Mouse (Mus musculus) liver, postnatal 0 days (tissue): Measurements from ENCODE around the gene Zfp654. TPM values are rescaled to one million over a fixed set of nuclear protein-coding genes. Genes with fewer than 3 reads are reported as not detected.

ENCODE experiments used
- ATAC-seq: fragments of 200-750 bp; cut with Nextera tagmentation; 2 replicates; pipeline ENCODE4 v1.8.0; 2017; ENCODE audit warnings: mild to moderate bottlenecking, moderate library complexity
- DNase-seq: peaks from one replicate; pipeline ENCODE4 v3.0.0-alpha.2; 2016
- H3K27ac ChIP-seq: fragments of 300-500 bp; sonication (generic); 2 replicates; pipeline ENCODE4 v1.5.1; 2014; ENCODE audit warnings: antibody characterized with exemption, moderate library complexity, mild to moderate bottlenecking, low read depth
- H3K27me3 ChIP-seq: fragments of 300-500 bp; sonication (generic); 2 replicates; pipeline ENCODE4 v1.6.1; 2014; ENCODE audit warnings: low read length, control low read depth, mixed read lengths; ENCODE audit not compliant: insufficient read depth
- H3K36me3 ChIP-seq: fragments of 300-500 bp; sonication (generic); replicated peaks from 2 replicates; pipeline ENCODE4 v1.6.1; 2014; ENCODE audit warnings: mild to moderate bottlenecking, control low read depth, low read length, moderate library complexity, mixed read lengths; ENCODE audit not compliant: insufficient read depth
- H3K4me1 ChIP-seq: fragments of 300-500 bp; sonication (generic); 2 replicates; pipeline ENCODE4 v1.6.1; 2014; ENCODE audit warnings: antibody characterized with exemption, mild to moderate bottlenecking, control low read depth; ENCODE audit not compliant: insufficient read depth
- H3K4me2 ChIP-seq: fragments of 300-500 bp; sonication (generic); 2 replicates; pipeline ENCODE4 v1.6.1; 2014; ENCODE audit warnings: low read depth, mild to moderate bottlenecking, low read length, moderate library complexity, mixed read lengths
- H3K4me3 ChIP-seq: fragments of 300-500 bp; sonication (generic); 2 replicates; pipeline ENCODE4 v1.5.1; 2014; ENCODE audit warnings: low read depth, low read length
- H3K9ac ChIP-seq: fragments of 300-500 bp; sonication (generic); replicated peaks from 2 replicates; pipeline ENCODE4 v1.6.1; 2014; ENCODE audit warnings: mild to moderate bottlenecking, moderate library complexity
- H3K9me3 ChIP-seq: fragments of 300-500 bp; sonication (generic); 2 replicates; pipeline ENCODE4 v1.6.1; 2016; ENCODE audit warnings: mild to moderate bottlenecking, control low read depth, low read length, mixed read lengths
- CTCF ChIP-seq: sonication (generic); IDR thresholded peaks from 2 replicates; pipeline ENCODE4 v1.5.1; 2016; ENCODE audit warnings: antibody characterized with exemption, low read depth
- EP300 ChIP-seq: IDR thresholded peaks from 2 replicates; pipeline ENCODE4 v1.6.1; 2016; ENCODE audit warnings: antibody characterized with exemption, low read depth, mild to moderate bottlenecking
- WGBS: fragments of 180-500 bp; shearing (Covaris S2); extraction: QIAGEN DNeasy Blood & Tissue Kit; methylation state at CpG from one replicate; pipeline ENCODE4 v1.1.7; 2014; ENCODE audit not compliant: insufficient replicate concordance; 5-methylcytosine and 5-hydroxymethylcytosine counted together
- polyA plus RNA-seq: library from polyadenylated mRNA; unstranded; fragments of >200 nt; fragmentation: Nextera tagmentation; extraction: Ambion mirVana; gene quantifications from 2 replicates; pipeline ENCODE4 v1.2.1, GENCODE M21; 2015

Zfp654 gene
- polyA plus RNA-seq, 1 experiment from 2014 or later: 2.1 TPM

- H3K27ac ChIP-seq: no peak overlapping the region
- no peak for TF ChIP-seq CTCF
- no peak for TF ChIP-seq EP300
- 47% methylated on average over 3 of the region's 3 CpGs for WGBS
- no peaks in the 10 kb centered on the region for H3K36me3 ChIP-seq
- no peak overlapping the region for H3K9ac ChIP-seq
- DNase-seq (no peak), ATAC-seq (no peak)
- H3K4me1 ChIP-seq: no peaks in the 10 kb centered on the region
- H3K9me3 ChIP-seq: no peaks in the 10 kb centered on the region
- no peak overlapping the region for H3K4me2 ChIP-seq
- H3K4me3 ChIP-seq: no peak overlapping the region
- H3K27me3 ChIP-seq: no peaks in the 10 kb centered on the region
Measured at GRCm38 (mm10) chr16:64753990-64754742, 97.3 kb downstream of the Zfp654 start.

GRCm38 (mm10) chr16:64748237-64748636 lies 103.2 kb downstream of the Zfp654 start:
- no peaks in the 10 kb centered on the region for H3K27me3 ChIP-seq
- ATAC-seq: no peak
- H3K27ac ChIP-seq: no peak overlapping the region
- no peak overlapping the region for H3K9ac ChIP-seq
- H3K4me3 ChIP-seq: no peak overlapping the region
- H3K36me3 ChIP-seq: no peaks in the 10 kb centered on the region
- 11% methylated on average over 10 of the region's 10 CpGs for WGBS
- no peak overlapping the region for H3K4me2 ChIP-seq
- peak; percentile 73 for DNase-seq
- no peaks in the 10 kb centered on the region for H3K9me3 ChIP-seq
- no peaks in the 10 kb centered on the region for H3K4me1 ChIP-seq
- no peak for TF ChIP-seq EP300
- TF ChIP-seq CTCF: peak; percentile 86

- 35% methylated on average over 4 of the region's 4 CpGs for WGBS
- Histone ChIP-seq H3K9me3 (no peaks in the 10 kb centered on the region), H3K9ac (no peak overlapping the region), H3K27ac (no peak overlapping the region), H3K4me1 (no peaks in the 10 kb centered on the region), H3K27me3 (no peaks in the 10 kb centered on the region), H3K4me3 (no peak overlapping the region), H3K36me3 (no peaks in the 10 kb centered on the region), H3K4me2 (no peak overlapping the region)
- no peak for DNase-seq
- TF ChIP-seq CTCF (no peak), EP300 (no peak)
- no peak for ATAC-seq
Measured at GRCm38 (mm10) chr16:64745089-64745488, 106.4 kb downstream of the Zfp654 start.

GRCm38 (mm10) chr16:64737289-64737688 lies 114.2 kb downstream of the Zfp654 start:
- H3K27me3 ChIP-seq: no peaks in the 10 kb centered on the region
- WGBS: 82% methylated on average over 5 of the region's 5 CpGs

More at GRCm38 (mm10) chr16:64737289-64737688, 114.2 kb downstream of the Zfp654 start:
- DNase-seq (no peak), ATAC-seq (no peak)
- Histone ChIP-seq H3K9ac (no peak overlapping the region), H3K9me3 (no peaks in the 10 kb centered on the region), H3K4me2 (no peak overlapping the region), H3K4me1 (no peaks in the 10 kb centered on the region), H3K4me3 (no peak overlapping the region), H3K36me3 (no peaks in the 10 kb centered on the region), H3K27ac (no peak overlapping the region)
- TF ChIP-seq CTCF: no peak
- no peak for TF ChIP-seq EP300

Other genes starting within 250 kb of the Zfp654 start
- not detected in 2 replicates for gene Csnka2ip, start 249.2 kb downstream of the Zfp654 start, polyA plus RNA-seq
- gene 4930453N24Rik, start 80.5 kb downstream of the Zfp654 start, polyA plus RNA-seq: 10.0 and 10.5 TPM in 2 replicates
- 22.7 and 23.8 TPM in 2 replicates for gene Cggbp1, start 344 bp upstream of the Zfp654 start, polyA plus RNA-seq